Mouse (Mus musculus): ENCODE data around the gene Drg2.

The Drg2 gene

DNA sequence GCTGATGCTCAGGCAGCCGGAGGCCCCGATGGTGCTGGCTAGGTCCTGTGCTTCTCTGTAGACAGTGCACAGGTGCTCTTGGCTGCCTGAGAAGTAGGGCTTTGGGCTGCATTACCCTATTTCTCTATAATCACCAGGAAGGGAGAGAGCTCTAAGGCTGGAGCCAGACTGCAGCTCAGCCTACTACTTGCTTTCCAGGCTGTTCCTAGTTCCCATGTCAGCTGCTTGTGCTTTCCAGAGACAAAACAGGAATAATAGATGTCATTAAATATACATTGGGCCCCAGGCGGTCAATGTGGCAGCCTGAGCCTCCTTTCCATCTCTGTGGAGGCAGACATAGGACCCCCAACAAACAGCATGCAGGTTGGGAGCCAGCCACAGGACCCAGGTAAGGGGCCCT lies 14.6 kb downstream of the Drg2 start, which contains the start of gene Myo15:
Myo15 (plus strand) TSS at position 301 of the 400 bp plus-strand sequence.
- DNase-seq (ENCODE audit: low spot score in 2 of 2): no peak

DNA sequence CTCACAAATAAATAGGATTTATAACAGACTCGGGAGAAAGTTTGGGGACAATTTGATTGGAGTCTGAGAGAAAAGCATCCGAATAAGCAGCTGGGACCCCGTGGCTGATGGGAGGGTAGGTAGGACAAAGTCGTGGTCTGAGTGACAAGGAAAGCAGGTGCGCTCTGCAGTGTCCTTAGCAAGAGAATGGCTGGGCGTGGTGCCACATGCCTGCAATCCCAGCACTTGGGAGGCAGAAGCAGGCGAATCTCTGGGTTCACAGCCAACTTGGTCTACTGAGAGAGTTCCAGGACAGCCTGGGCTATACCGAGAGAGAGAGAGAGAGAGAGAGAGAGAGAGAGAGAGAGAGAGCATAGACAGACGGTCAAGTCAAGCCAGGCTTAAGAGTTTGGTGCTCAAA lies 16.4 kb downstream of the Drg2 start:
- DNase-seq (ENCODE audit: low spot score in 2 of 2): no peak

DNA sequence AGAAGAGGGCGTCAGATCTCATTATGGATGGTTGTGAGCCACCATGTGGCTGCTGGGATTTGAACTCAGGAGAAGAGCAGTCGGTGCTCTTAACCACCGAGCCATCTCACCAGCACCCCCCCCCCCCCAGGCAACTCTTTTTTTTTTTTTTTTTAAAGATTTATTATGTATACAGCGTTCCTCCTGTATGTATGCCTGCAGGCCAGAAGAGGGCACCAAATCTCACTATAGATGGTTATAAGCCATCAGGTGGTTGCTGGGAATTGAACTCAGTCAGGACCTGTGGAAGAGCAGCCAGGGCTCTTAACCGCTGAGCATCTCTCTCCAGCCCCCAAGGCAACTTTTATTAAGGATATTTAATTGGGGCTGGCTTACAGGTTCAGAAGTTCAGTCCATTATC lies 20.1 kb downstream of the Drg2 start:
- DNase-seq (ENCODE audit: low spot score in 2 of 2): no peak

DNA sequence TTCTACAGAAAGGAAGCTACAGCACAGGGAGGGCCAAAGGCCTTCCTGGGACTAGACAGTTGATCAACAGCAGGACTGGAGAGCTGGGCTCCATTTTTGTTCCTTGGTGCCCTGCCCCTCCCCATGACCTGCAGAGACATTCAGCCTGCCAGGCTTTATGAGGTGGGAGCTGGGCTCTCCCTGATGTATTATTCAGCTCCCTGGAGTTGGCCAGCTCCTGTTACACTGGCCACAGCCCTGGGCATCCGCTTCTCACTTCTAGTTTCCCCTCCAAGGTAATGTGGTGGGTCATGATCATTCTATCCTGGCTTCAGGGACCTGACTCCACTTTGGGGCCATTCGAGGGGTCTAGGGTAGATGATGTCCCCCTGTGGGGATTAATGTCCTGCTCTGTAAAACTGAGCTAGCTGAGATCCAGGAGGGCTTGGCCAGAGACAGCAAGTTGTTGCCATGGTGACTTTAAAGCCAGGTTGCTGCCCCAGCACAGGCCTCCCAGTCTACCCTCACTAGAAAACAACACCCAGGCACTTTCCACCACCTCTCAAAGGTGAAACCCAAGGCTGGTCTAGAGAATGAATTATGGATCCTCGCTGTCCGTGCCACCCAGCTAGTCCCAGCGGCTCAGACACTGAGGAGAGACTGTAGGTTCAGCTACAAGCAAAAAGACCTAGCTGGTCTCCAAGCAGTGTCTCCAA lies 21.4 kb downstream of the Drg2 start:
- DNase-seq (ENCODE audit: low spot score in 2 of 2): no peak

DNA sequence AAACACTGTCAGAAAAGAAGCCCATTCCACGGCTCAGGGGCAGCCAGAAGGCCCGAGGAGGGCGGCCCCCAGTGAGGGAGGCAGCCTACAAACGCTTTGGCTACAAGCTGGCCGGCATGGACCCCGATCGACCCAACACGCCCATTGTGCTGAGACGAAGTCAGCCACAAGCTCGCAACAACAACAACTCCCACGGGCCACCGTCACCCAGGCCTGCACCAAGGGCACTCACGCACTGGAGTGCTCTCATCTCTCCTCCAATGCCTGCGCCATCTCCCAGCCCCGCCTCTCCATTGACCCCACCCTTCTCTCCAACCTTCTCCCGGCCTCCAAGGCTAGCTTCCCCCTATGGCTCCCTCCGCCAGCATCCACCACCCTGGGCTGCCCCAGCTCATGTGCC lies 23.7 kb downstream of the Drg2 start:
- no peak for DNase-seq (ENCODE audit: low spot score in 2 of 2)

GRCm38 (mm10) chr11:60486267-60486666 lies 31.9 kb downstream of the Drg2 start:
- DNase-seq (ENCODE audit: low spot score in 2 of 2): no peak

DNA sequence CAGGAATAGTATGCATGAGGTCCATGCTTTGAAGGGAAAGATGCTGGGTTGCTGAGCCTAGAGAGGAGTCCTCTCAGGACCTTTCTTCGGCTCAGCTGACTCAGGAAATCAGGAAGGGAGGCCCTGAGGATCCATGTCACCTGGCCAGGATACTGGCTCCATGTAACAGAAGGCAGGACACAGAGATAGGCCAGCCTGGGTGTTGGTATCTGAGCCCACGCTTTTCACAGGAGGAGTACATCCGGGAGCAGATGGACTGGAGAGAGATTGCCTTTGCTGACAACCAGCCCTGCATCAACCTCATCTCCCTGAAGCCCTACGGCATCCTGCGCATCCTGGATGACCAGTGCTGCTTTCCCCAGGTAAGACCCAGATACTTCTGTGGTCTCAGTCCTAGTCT lies 38.3 kb downstream of the Drg2 start:
- no peak for DNase-seq (ENCODE audit: low spot score in 2 of 2)

- no peak for DNase-seq (ENCODE audit: low spot score in 2 of 2)
These were observed 41.3 kb downstream of the Drg2 start for GRCm38 (mm10) chr11:60495692-60496091.

DNA sequence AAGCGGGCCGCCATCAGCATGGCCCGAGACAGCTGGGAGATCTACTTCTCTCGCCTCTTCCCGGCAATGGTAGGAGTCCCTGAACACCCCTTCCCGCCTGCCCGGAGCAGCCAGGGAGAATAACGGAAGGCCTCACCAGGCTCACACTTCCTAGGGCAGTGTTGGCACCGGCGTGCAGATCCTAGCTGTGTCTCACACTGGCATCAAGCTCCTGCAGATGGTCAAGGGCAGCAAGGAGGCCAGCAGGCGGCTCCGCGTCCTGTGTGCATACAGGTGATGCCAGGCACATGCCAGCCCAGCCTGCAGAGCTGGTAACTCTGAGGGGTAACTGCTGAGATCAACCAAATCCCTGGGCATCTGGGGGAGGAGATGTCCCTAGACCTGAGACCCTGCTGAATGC lies 52.9 kb downstream of the Drg2 start:
- DNase-seq (ENCODE audit: low spot score in 2 of 2): no peak

- peak in 1 of 2 experiments; percentile 6 for DNase-seq (ENCODE audit: low spot score in 2 of 2)
These were observed 54.6 kb downstream of the Drg2 start for GRCm38 (mm10) chr11:60508950-60509349.

- DNase-seq (ENCODE audit: low spot score in 2 of 2): peak; percentile 6 to 8
These were observed 55.1 kb downstream of the Drg2 start for GRCm38 (mm10) chr11:60509500-60509899.

DNA sequence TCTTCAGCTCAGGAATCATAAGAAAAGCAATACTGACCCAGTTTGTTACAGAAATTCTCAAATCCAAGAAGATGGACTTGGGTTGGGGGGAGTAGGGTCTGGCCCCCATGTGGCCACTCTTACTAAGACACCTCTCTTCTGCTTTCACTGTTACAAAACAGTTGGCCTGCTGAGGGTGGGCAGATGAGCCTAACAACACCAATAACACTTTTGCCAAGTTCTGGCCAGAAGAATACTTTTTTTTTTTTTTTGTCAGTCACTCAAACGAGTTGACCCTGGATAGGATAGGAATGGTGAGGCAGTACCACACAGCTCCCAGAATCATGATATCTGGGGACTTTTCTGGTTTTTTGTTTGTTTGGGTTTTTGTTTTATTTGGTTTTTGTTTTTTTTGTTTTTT lies 57.5 kb downstream of the Drg2 start:
- no peak for DNase-seq (ENCODE audit: low spot score in 2 of 2)

GRCm38 (mm10) chr11:60512520-60512919 lies 58.1 kb downstream of the Drg2 start:
- DNase-seq (ENCODE audit: low spot score in 2 of 2): no peak

- DNase-seq (ENCODE audit: low spot score in 2 of 2): no peak
These were observed 60.5 kb downstream of the Drg2 start for GRCm38 (mm10) chr11:60514941-60515340.

DNA sequence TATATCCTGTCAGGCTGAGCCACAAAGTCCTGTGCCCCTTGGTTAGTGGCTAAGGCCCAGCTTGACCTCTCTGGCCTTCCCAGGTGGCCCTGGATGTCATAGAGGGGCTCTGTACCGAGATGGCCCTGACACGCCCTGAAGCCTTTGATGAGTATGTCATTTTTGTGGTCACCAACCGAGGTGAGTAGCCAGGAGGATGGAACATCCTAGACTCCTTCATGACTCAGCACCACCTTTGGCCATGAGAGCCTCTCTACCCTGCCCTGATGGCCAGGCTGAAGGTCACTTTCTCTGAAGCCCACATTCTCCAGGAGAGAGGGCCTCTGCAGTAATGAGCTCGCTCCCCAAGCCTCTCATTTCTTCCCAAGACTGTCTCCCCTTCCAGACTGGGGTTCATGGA lies 63.9 kb downstream of the Drg2 start:
- no peak for DNase-seq (ENCODE audit: low spot score in 2 of 2)

Data from urinary bladder, postnatal 36 days (tissue).